Mouse (Mus musculus): ENCODE measurements around the gene Cgn. TPM values are rescaled to one million over a fixed set of nuclear protein-coding genes. Genes with fewer than 3 reads are reported as not detected.
A peak's percentile ranks its signal among the peaks of the same experiment; 100 is the strongest.
"Not testable (repeated sequence)": the region's sequence is repeated elsewhere in the genome, so short reads cannot be mapped to it uniquely, and the experiment has no call there.

Cgn gene
- polyA plus RNA-seq, 1 experiment = 7.0 TPM

DNA sequence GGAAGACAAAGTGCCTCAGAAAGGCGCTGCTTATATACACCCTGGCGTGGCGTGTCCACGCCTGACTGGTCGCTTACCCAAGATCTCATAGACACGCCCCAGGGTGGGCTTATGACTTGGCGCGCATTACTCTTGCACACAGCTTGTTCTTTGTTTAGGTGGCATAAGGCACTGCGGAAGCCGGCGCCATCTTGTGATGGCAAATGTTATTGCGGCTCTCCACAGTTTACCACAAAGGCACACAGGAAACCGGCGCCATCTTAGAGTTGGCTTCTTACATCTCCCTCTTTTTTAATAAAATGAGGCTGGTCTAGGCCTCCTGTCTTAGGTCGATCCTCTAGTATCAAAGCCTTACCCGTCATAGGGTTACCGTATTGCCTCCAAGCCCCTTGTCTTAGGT, 40.6 kb downstream of the Cgn start:
- no peak for TF ChIP-seq POLR2A (IDR thresholded peaks at IDR 0.05; ENCODE audit: borderline replicate concordance, extremely low read depth, insufficient read depth, insufficient read length, poor library complexity, severe bottlenecking)
- TF ChIP-seq CTCF (IDR thresholded peaks at IDR 0.05; ENCODE audit: borderline replicate concordance, extremely low read depth, insufficient read depth, insufficient read length) = no peak
- no peak for DNase-seq (ENCODE audit: low read depth)

- DNase-seq (ENCODE audit: low read depth) = peak; percentile 1
- peak; percentile 14; the same call in 1 of the 2 replicates for TF ChIP-seq CTCF (IDR thresholded peaks at IDR 0.05; ENCODE audit: borderline replicate concordance, extremely low read depth, insufficient read depth, insufficient read length)
Measured at GRCm38 (mm10) chr3:94723637-94724036, 62.7 kb downstream of the Cgn start.

GRCm38 (mm10) chr3:94718253-94718652, 68.0 kb downstream of the Cgn start:
- not testable (repeated sequence) for DNase-seq (ENCODE audit: low read depth)

- DNase-seq (ENCODE audit: low read depth) = not testable (repeated sequence)
Measured at GRCm38 (mm10) chr3:94713424-94713823, 72.9 kb downstream of the Cgn start.

GRCm38 (mm10) chr3:94710591-94710990, 75.7 kb downstream of the Cgn start:
- not testable (repeated sequence) for DNase-seq (ENCODE audit: low read depth)

Other genes starting within 250 kb of the Cgn start
- gene Snx27, start 203.8 kb downstream of the Cgn start, polyA plus RNA-seq (2012; rRNA removed) = 34.0 and 45.1 TPM in 2 replicates
- not detected in 2 replicates for gene Gm10972, start 143.4 kb downstream of the Cgn start, polyA plus RNA-seq (2012; rRNA removed)
- gene Tuft1, start 127.6 kb downstream of the Cgn start, polyA plus RNA-seq (2012; rRNA removed) = 4.5 and 4.7 TPM in 2 replicates
- 0.52 and 0.57 TPM in 2 replicates for gene Selenbp2, start 92.9 kb downstream of the Cgn start, polyA plus RNA-seq (2012; rRNA removed)
- 66.8 and 78.4 TPM in 2 replicates for gene Pogz, start 51.1 kb upstream of the Cgn start, polyA plus RNA-seq (2012; rRNA removed)
- 353 and 477 TPM in 2 replicates for gene Psmb4, start 100.5 kb upstream of the Cgn start, polyA plus RNA-seq (2012; rRNA removed)
- gene Selenbp1, start 146.6 kb upstream of the Cgn start, polyA plus RNA-seq (2012; rRNA removed) = 9.7 and 10.6 TPM in 2 replicates
- gene Rfx5, start 167.6 kb upstream of the Cgn start, polyA plus RNA-seq (2012; rRNA removed) = 26.1 and 29.6 TPM in 2 replicates
- 53.9 and 59.5 TPM in 2 replicates for gene Pi4kb, start 188.2 kb upstream of the Cgn start, polyA plus RNA-seq (2012; rRNA removed)
- gene Zfp687, start 229.0 kb upstream of the Cgn start, polyA plus RNA-seq (2012; rRNA removed) = 23.6 and 25.1 TPM in 2 replicates